Mouse (Mus musculus): ENCODE results near the gene Kansl1. TPM values are rescaled to one million over a fixed set of nuclear protein-coding genes. Genes with fewer than 3 reads are reported as not detected.

Gene Kansl1
- polyA plus RNA-seq, 1 experiment: 67.1 TPM

GRCm38 (mm10) chr11:104412254-104412653, 56.4 kb downstream of the Kansl1 start:
- TF ChIP-seq FLI1 (IDR thresholded peaks at IDR 0.05; ENCODE audit: low read length): no peak
- TF ChIP-seq GATA1 (IDR thresholded peaks at IDR 0.05; ENCODE audit: borderline replicate concordance, low read length): no peak
- Histone ChIP-seq H3K4me1 (peaks cover 6% of the 10 kb centered on the region; the same call in 1 of the 2 replicates), H3K9me3 (no peaks in the 10 kb centered on the region), H3K36me3 (replicated peaks; ENCODE audit: low read length) (peaks cover 60% of the 10 kb centered on the region), H3K4me3 (replicated peaks) (no peak overlapping the region), H3K27me3 (replicated peaks) (no peaks in the 10 kb centered on the region)

- peaks cover 19% of the 10 kb centered on the region; the same call in 1 of the 2 replicates for H3K4me1 ChIP-seq
- H3K27me3 ChIP-seq (replicated peaks): no peaks in the 10 kb centered on the region
- no peaks in the 10 kb centered on the region for H3K9me3 ChIP-seq
- no peak for TF ChIP-seq GATA1 (IDR thresholded peaks at IDR 0.05; ENCODE audit: borderline replicate concordance, low read length)
- no peak for TF ChIP-seq FLI1 (IDR thresholded peaks at IDR 0.05; ENCODE audit: low read length)
- H3K4me3 ChIP-seq (replicated peaks): no peak overlapping the region
- H3K36me3 ChIP-seq (replicated peaks; ENCODE audit: low read length): peaks cover 61% of the 10 kb centered on the region
Measured at GRCm38 (mm10) chr11:104407391-104407790, 61.3 kb downstream of the Kansl1 start.

GRCm38 (mm10) chr11:104400961-104401360, 67.7 kb downstream of the Kansl1 start:
- Histone ChIP-seq H3K27me3 (replicated peaks) (no peaks in the 10 kb centered on the region), H3K4me1 (peaks cover 21% of the 10 kb centered on the region), H3K4me3 (replicated peaks) (no peak overlapping the region), H3K9me3 (no peaks in the 10 kb centered on the region), H3K36me3 (replicated peaks; ENCODE audit: low read length) (peaks cover 51% of the 10 kb centered on the region)
- no peak for TF ChIP-seq GATA1 (IDR thresholded peaks at IDR 0.05; ENCODE audit: borderline replicate concordance, low read length)
- no peak for TF ChIP-seq FLI1 (IDR thresholded peaks at IDR 0.05; ENCODE audit: low read length)

- no peaks in the 10 kb centered on the region for H3K27me3 ChIP-seq (replicated peaks)
- no peak overlapping the region for H3K4me3 ChIP-seq (replicated peaks)
- H3K9me3 ChIP-seq: no peaks in the 10 kb centered on the region
- TF ChIP-seq GATA1 (IDR thresholded peaks at IDR 0.05; ENCODE audit: borderline replicate concordance, low read length) (no peak), FLI1 (IDR thresholded peaks at IDR 0.05; ENCODE audit: low read length) (no peak)
- H3K36me3 ChIP-seq (replicated peaks; ENCODE audit: low read length): peaks cover 54% of the 10 kb centered on the region
- H3K4me1 ChIP-seq: peaks cover 20% of the 10 kb centered on the region
Measured at GRCm38 (mm10) chr11:104399459-104400216, 69.0 kb downstream of the Kansl1 start.

- H3K4me3 ChIP-seq (replicated peaks): no peak overlapping the region
- H3K27me3 ChIP-seq (replicated peaks): no peaks in the 10 kb centered on the region
- peaks cover 27% of the 10 kb centered on the region for H3K4me1 ChIP-seq
- TF ChIP-seq GATA1 (IDR thresholded peaks at IDR 0.05; ENCODE audit: borderline replicate concordance, low read length) (no peak), FLI1 (IDR thresholded peaks at IDR 0.05; ENCODE audit: low read length) (no peak)
- H3K36me3 ChIP-seq (replicated peaks; ENCODE audit: low read length): peaks cover 50% of the 10 kb centered on the region
- H3K9me3 ChIP-seq: no peaks in the 10 kb centered on the region
Measured at GRCm38 (mm10) chr11:104395648-104396047, 73.0 kb downstream of the Kansl1 start.

- Histone ChIP-seq H3K9me3 (no peaks in the 10 kb centered on the region), H3K36me3 (replicated peaks; ENCODE audit: low read length) (peaks cover 33% of the 10 kb centered on the region), H3K4me1 (peaks cover 23% of the 10 kb centered on the region), H3K4me3 (replicated peaks) (no peak overlapping the region), H3K27me3 (replicated peaks) (no peaks in the 10 kb centered on the region)
- TF ChIP-seq GATA1 (IDR thresholded peaks at IDR 0.05; ENCODE audit: borderline replicate concordance, low read length) (no peak), FLI1 (IDR thresholded peaks at IDR 0.05; ENCODE audit: low read length) (no peak)
Measured at GRCm38 (mm10) chr11:104393196-104393595, 75.5 kb downstream of the Kansl1 start.

- TF ChIP-seq FLI1 (IDR thresholded peaks at IDR 0.05; ENCODE audit: low read length): no peak
- TF ChIP-seq GATA1 (IDR thresholded peaks at IDR 0.05; ENCODE audit: borderline replicate concordance, low read length): no peak
- Histone ChIP-seq H3K4me1 (peaks cover 33% of the 10 kb centered on the region), H3K36me3 (replicated peaks; ENCODE audit: low read length) (peaks cover 26% of the 10 kb centered on the region), H3K4me3 (replicated peaks) (no peak overlapping the region), H3K27me3 (replicated peaks) (no peaks in the 10 kb centered on the region), H3K9me3 (no peaks in the 10 kb centered on the region)
Measured at GRCm38 (mm10) chr11:104392153-104392552, 76.5 kb downstream of the Kansl1 start.

GRCm38 (mm10) chr11:104387284-104387683, 81.4 kb downstream of the Kansl1 start:
- TF ChIP-seq FLI1 (IDR thresholded peaks at IDR 0.05; ENCODE audit: low read length): no peak
- no peak for TF ChIP-seq GATA1 (IDR thresholded peaks at IDR 0.05; ENCODE audit: borderline replicate concordance, low read length)
- peaks cover 32% of the 10 kb centered on the region for H3K4me1 ChIP-seq
- H3K36me3 ChIP-seq (replicated peaks; ENCODE audit: low read length): peaks cover 3% of the 10 kb centered on the region

GRCm38 (mm10) chr11:104386595-104386994, 82.1 kb downstream of the Kansl1 start:
- H3K4me1 ChIP-seq: peaks cover 39% of the 10 kb centered on the region
- TF ChIP-seq GATA1 (IDR thresholded peaks at IDR 0.05; ENCODE audit: borderline replicate concordance, low read length): no peak
- no peak for TF ChIP-seq FLI1 (IDR thresholded peaks at IDR 0.05; ENCODE audit: low read length)
- no peak overlapping the region for H3K4me3 ChIP-seq (replicated peaks)
- H3K36me3 ChIP-seq (replicated peaks; ENCODE audit: low read length): peaks cover 3% of the 10 kb centered on the region
- H3K27me3 ChIP-seq (replicated peaks): no peaks in the 10 kb centered on the region
- H3K9me3 ChIP-seq: no peaks in the 10 kb centered on the region

More at GRCm38 (mm10) chr11:104387284-104387683, 81.4 kb downstream of the Kansl1 start:
- Histone ChIP-seq H3K27me3 (replicated peaks) (no peaks in the 10 kb centered on the region), H3K9me3 (no peaks in the 10 kb centered on the region), H3K4me3 (replicated peaks) (no peak overlapping the region)

GRCm38 (mm10) chr11:104383167-104383810, 85.4 kb downstream of the Kansl1 start:
- Histone ChIP-seq H3K36me3 (replicated peaks; ENCODE audit: low read length) (peaks cover 10% of the 10 kb centered on the region), H3K4me1 (peaks cover 34% of the 10 kb centered on the region), H3K27me3 (replicated peaks) (no peaks in the 10 kb centered on the region), H3K9me3 (no peaks in the 10 kb centered on the region), H3K4me3 (replicated peaks) (no peak overlapping the region)
- no peak for TF ChIP-seq GATA1 (IDR thresholded peaks at IDR 0.05; ENCODE audit: borderline replicate concordance, low read length)
